Mouse (Mus musculus): ENCODE data around the gene Bicc1.

The Bicc1 gene

DNA sequence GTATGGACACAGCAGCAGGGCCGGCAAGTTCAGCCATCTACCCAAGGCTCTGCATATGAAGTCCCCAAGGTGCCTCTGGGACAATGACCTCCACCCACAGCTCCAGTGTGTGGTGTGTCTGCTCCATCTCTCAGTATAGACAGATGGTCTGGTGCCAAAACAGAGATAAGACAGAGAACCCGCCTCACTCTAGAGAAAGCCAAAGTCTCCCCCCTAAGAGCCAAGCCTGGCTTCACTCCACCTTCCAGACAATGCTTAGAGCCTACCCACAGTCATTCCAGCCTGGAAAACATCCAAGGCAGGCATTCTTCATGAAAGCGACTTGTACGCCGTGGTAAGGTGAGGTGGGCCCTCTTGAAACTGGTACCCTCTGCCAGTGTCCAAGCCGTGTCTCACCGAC, 107.3 kb downstream of the Bicc1 start:
- DNase-seq, result no peak

DNA sequence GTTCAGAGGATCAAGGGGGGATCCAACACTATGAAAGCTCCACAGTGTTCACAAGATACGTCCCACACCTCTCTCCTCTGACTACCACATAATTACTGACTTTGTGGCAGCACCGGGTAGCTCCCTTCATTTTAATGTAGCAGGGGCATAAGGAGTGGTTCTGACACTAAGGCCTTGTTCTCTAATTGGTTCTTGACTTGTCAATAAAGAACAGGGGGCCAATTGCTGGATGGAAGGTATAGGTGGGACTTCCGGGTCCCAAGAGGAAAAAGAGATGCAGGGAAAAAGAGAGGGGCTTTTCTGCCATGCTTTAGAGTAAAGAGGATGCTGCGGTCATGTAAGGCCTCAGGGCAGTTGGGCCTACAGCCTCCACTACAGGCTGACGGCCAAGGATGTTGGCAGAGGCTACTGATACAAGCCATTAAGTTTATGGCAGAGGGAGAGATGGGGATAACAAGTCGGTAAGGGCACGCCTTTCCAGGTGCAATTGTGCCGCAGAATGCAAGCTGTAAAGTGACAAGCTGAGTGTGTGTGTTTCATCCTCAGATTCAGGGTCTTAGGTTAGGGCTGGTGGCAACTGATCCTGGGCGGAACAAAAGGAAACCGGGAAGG, 108.7 kb downstream of the Bicc1 start:
- no peak for DNase-seq

DNA sequence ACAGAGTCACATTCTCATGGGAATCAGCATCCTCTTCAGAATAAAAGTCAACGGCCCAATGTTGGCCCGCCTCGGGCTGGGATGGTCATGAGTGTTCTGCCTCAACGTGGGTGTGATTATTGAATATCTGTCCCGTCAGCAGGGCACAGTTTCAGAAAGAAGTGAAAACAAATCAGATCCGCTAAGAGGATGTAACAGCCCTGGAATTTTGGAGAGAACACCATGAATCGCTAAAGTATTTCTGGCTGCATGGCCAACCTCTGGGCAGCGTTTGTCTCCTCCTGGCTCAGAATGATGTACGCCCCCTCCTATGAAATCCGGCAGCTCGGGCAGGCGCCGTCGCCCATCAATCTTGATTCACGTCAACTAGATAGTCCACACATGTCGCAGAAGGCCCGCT, 110.2 kb downstream of the Bicc1 start:
- DNase-seq, result peak; percentile 25 to 42

DNA sequence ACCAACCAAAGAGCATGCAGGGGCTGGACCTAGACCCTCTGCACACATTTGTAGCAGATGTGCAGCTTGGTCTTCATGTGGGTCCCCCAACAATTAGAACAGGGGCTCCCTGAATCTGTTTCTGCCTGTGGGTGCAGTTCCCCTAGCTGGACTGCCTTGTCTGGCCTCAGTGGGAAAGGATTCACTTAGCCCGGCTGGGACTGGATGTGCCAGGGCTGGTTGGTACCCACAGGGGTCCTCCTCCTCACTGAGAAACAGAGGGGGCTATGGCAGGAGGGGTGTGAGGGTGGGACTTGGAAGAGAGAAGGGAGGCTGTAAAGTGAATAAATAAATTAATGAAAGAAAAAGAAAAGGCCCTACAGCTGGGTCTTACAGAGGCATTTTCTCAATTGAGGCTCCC, 115.1 kb downstream of the Bicc1 start:
- no peak for DNase-seq

DNA sequence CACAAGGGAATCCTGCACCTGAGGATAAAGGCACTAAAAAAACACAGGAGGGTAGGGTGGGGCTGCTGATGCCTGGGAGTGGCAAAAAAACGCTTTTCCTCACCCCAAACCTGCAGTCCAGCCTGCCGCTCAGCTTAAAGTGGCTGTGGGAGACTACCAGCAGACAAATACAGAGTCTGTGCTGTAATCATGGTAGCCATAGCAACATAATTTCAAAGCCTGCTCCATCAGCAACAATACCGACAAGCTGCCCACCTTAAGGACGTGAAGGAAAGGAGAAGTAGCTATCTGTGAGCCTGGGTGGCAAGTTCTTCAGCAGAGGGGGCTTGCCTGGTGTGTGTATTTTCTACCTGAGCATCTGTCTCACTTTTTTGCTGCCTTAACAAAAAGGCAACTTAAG, 117.6 kb downstream of the Bicc1 start:
- no peak for DNase-seq

- DNase-seq, result no peak
Measured at GRCm38 (mm10) chr10:71036484-71036883, 123.0 kb downstream of the Bicc1 start.

DNA sequence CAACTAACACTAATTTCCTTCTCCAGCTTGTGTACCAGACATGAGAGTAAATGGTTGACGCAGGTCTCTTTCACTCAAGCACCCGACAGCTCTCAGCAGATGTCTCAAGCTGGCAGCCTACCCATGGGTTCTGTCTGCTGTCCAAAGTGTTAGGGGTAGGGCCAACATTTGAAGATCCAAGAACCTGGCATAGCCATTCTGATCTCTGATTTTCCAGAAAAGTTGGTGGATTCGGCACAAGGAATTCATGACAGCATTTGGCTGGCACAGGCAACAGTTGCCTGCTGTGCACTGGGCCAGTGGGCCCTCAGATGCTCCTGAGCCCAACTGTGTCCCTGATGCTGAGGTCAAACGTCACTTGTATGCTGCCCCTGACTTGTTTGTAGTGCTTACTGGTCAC, 130.5 kb downstream of the Bicc1 start:
- DNase-seq, result no peak

GRCm38 (mm10) chr10:71028066-71028844, 131.2 kb downstream of the Bicc1 start:
- DNase-seq, result no peak

GRCm38 (mm10) chr10:71025131-71025894, 134.2 kb downstream of the Bicc1 start:
- peak; percentile 9 to 19 for DNase-seq

DNA sequence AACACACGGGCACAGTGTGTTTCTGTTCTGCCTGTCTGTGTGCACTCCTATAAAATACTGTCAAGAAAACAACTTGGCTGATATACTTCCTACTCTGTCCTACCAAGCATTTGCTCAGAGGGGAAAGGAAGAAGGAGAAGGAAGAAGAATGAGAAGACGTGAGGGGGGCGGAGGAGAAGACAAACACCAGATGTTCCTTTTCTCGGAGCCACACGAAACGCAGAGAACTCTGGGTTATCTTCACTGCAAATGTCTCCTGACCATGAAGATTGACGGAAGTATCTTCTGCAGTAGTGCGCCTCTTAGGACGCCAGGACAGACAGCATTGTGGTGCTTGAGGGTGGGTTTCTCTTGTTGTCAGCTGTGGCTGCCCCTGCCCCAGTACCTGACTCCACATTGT, 134.8 kb downstream of the Bicc1 start:
- DNase-seq, result peak; percentile 24 to 34

DNA sequence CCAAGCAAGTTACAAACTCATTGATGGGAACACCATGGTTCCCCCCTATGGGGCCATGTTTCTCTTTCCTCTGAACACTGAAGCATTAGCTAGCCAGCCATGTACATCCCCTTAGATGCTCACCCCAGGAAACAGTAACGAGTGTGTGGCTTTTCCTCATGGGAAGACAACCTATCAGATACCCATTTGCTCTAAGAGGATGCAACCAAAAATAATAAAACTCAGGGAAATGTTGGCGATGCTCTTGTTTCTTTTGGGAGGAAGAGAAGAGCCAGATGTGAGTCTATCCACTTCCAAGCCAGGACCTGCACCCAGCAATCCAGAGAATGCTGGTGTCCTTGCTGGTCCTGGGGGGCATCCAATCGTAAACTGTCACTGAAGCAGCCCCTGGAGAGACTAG, 136.0 kb downstream of the Bicc1 start:
- no peak for DNase-seq

DNA sequence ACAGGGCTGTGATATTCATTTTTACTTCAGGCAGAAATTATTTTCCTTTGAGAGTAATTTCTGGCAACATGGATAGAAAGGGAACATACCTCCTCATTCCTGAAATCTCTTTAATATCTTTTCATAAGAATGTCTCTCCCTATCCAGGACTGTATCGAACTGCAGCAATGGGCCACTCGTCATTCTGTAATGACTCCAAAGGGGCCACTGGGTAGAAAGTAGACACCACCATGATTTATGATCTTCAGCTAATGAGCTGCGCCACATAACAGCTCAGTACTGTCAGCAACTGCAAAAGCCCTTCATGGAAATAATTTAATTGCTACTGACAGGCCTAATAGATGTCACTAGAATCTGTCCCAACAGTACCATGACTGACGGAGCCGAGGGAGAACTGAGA, 139.0 kb downstream of the Bicc1 start:
- no peak for DNase-seq

DNA sequence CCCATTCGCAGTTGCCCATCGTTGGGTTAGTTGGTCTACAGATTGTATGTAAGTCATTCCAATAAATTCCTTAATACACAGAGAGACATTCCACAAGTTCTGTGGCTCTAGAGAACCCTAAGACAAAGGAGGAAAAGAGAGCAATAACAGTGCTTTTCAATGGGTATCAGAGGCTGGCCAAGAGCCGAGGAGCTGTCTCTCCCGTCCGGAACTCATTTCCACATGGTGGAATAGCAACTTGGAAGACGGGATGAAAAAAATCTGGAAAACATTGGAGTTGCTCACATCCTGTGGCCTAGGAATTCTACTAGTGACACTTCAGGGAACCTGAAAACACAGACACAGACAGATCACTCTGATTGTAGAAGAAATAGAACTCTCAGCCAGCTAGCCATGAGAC, 139.7 kb downstream of the Bicc1 start:
- peak in 1 of 2 experiments; percentile 24 for DNase-seq

DNA sequence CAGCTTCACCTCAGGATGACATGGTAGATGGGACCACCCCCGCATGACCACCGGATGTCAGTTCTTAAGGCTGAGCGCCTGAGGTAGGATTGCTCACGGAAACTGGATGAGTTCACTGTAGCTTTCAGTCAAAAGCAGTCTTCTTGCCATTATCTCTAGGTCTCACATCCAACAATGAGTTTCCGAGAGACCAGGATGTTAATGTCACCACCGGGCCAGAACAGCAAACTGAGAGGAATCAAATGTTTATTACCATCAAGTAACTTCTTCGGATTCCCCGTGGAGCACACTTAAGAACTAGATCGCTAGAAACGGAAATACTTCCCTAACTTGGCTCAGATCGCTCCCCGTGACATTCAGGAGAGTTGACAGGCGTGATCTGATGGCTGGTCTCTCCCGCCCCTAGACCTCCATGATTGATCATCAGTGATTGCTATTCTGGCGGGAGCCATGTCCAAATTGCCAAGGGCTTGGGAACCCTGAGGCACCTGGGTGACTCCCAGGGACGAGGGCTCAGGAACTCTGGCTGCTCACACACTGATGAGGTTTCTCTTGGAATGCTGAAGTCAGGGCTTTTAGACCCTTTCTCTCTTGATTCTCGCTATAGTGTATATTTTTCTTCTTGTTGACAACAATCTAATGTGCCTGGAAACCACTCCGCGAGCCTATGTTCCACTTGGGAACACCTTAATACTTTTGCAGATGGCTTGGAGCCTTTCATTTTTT, 149.6 kb downstream of the Bicc1 start:
- DNase-seq, result no peak

DNA sequence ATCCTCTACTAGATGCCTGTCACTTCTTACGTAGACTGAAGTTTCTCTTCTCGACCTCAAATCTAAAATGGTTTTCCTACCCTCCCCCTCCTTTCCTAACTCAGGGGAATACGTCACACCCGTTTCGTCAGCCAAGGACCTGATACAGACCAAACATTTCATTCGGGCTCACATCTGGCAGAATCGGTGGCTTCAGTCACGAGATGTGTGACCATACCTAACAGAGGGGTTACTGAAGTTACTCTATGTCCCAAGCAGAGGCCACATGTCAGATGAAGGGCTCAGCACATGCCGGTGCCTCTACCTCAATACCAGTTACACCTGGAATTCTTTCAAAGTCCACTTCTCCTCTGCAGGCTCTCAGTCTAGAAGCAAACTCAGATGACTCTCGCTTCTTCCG, 150.8 kb downstream of the Bicc1 start:
- no peak for DNase-seq

DNA sequence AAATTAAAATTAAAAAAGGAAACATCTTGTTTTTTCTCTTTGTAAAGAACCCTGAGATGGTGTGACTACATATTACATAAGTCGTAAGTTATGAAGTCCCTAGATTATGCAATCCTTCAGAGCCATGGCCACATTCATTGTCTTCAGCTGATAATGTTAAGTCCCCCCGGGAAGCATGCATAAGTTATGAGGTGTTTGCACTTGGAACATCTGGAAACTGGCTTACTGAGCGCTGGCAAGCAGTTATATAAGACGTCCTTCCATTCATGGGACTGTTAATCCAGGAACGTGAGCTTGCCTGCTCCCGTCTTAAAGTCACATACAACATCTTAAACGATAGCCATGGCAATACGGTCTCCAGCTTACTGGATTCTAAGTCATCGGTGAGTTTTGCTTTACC, 151.5 kb downstream of the Bicc1 start:
- DNase-seq, result no peak

DNA sequence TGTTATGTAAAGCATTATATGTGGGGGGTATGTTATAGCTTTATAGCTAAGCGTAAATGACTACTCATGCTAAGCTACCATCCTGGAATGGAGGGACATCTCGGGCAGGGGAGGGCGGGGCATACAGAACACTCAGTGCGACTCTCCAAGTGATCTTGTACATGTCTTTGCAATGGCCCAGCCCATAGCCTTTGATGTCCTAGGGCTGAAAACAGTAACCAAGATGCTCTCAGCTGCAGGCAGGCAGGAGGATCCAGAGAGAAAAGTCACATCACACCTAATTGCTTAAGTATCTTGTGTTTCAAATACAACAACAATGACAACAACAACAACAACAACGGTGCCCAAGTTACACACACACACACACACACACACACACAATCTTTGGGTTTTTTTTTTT, 152.0 kb downstream of the Bicc1 start:
- no peak for DNase-seq

DNA sequence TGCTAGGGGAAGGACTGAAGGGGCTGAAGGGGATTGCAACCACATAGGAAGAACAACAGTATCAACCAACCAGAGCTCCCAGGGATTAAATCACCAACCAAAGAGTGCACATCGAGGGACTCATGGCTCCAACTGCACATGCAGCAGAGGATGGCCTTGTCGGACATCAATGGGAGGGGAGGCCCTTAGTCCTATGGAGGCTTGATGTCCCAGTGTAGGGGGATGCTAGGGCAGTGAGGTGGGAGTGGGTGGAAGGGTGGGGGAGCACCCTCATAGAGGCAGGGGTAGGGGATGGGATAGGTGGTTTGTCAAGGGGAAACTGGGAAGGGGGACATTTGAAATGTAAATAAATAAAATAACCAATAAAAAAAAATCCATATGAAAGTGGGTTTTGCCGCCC, 152.5 kb downstream of the Bicc1 start:
- no peak for DNase-seq

- DNase-seq, result no peak
Measured at GRCm38 (mm10) chr10:71002871-71003270, 156.6 kb downstream of the Bicc1 start.

GRCm38 (mm10) chr10:71002186-71002585, 157.3 kb downstream of the Bicc1 start:
- no peak for DNase-seq

DNA sequence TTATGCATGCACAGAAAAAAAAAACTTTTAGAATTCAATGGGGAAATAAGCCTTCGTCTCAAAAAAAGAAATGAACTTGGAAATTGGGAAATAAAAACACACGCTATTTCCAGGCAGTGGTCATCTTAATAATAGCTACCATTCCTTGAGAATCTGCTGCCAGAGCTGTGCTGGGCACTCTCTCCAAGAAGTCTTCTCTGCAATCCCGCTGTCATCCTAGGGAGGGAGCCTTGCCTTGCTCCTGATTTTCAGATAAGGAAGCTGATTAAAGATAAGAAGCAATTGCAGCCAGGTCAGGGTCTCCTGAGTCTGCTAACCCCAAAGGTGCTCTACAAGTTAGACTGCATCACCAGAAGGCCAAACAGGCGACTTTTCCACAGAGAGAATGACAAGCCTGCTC, 161.4 kb downstream of the Bicc1 start:
- peak; percentile 37 to 48 for DNase-seq

GRCm38 (mm10) chr10:70996051-70996450, 163.4 kb downstream of the Bicc1 start:
- no peak for DNase-seq

DNA sequence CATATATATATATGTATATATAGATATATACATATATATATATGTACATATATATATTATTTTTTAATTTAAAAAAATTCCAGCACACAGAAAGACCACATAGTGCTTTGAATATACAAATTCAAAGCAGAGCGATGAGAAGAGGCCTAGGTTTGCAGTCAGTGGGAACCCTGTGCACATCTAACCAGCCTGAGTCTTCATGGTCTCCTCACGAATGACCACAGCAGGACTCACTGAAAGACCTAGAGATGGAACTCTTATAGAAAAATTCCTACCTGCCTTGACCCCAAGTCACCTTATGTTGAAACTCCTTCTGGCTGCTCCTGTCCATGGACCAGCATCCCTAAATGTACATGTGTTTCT, 165.4 kb downstream of the Bicc1 start:
- DNase-seq, result no peak
